Mouse (Mus musculus) testis, adult 2 months (tissue): ENCODE results near the gene Magi2.

Source experiments
- CTCF ChIP-seq: fragments of 200-500 bp; IDR thresholded peaks from 2 replicates; pipeline ENCODE4 v1.5.1; 2012; ENCODE audit warnings: low read depth, mild to moderate bottlenecking, inconsistent platforms, low read length, moderate library complexity; ENCODE audit not compliant: control insufficient read depth, insufficient read depth, insufficient replicate concordance
- POLR2A ChIP-seq: fragments of 200-500 bp; IDR thresholded peaks from 2 replicates; pipeline ENCODE4 v1.6.1; 2012; ENCODE audit warnings: low read depth, mild to moderate bottlenecking, inconsistent platforms, low read length, moderate library complexity; ENCODE audit not compliant: control insufficient read depth

DNA sequence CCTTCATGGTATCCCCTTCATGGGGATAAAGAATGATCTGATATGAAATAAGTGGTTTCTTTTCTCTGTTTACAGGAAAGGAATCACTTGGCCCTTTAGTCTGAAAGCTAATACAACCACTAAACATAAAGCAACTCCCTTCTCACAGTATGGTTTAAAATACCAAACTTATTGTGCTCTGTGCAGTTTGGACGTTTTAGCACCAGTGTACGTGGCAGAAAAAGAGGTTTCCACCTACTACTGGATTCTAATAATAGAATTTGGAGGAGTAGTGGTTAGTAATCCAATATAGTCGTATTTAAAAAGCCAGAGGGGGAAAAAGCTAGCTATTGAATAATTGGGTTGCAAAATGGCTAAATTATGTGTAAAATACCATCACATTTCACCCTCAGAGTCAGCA, 1005.1 kb downstream of the Magi2 start:
- no peak for TF ChIP-seq CTCF
- TF ChIP-seq POLR2A: no peak
